Mouse (Mus musculus) small intestine, adult 2 months (tissue): ENCODE results near the gene Olfr1247. TPM values are rescaled to one million over a fixed set of nuclear protein-coding genes. Genes with fewer than 3 reads are reported as not detected.
"Not testable (repeated sequence)": the region's sequence is repeated elsewhere in the genome, so short reads cannot be mapped to it uniquely, and the experiment has no call there.

Source experiments
- H3K27ac ChIP-seq: fragments of 200-500 bp; 2 replicates; pipeline ENCODE4 v1.5.1; 2012; ENCODE audit warnings: low read depth, low read length, control low read depth, inconsistent platforms; ENCODE audit not compliant: insufficient read depth
- H3K27me3 ChIP-seq: fragments of 200-500 bp; 2 replicates; pipeline ENCODE4 v1.6.1; 2012; ENCODE audit warnings: mild to moderate bottlenecking, moderate library complexity, low read length, inconsistent platforms; ENCODE audit not compliant: control insufficient read depth, insufficient read depth
- H3K36me3 ChIP-seq: fragments of 200-500 bp; 2 replicates; pipeline ENCODE4 v1.6.1; 2012; ENCODE audit warnings: mild to moderate bottlenecking, low read length, control low read depth, inconsistent platforms; ENCODE audit not compliant: control insufficient read depth, insufficient read depth
- H3K4me1 ChIP-seq: fragments of 200-500 bp; 2 replicates; pipeline ENCODE4 v1.6.1; 2012; ENCODE audit warnings: low read length, inconsistent platforms, mixed read lengths; ENCODE audit not compliant: control insufficient read depth, insufficient read depth, insufficient read length
- H3K4me3 ChIP-seq: fragments of 200-500 bp; 2 replicates; pipeline ENCODE4 v1.5.1; 2012; ENCODE audit warnings: low read depth, mild to moderate bottlenecking, control low read depth, inconsistent platforms, low read length, moderate library complexity
- CTCF ChIP-seq: fragments of 200-500 bp; IDR thresholded peaks from 2 replicates; pipeline ENCODE4 v1.5.1; 2012; ENCODE audit warnings: low read depth, mild to moderate bottlenecking, control low read depth, inconsistent platforms, low read length, moderate library complexity, mixed read lengths; ENCODE audit not compliant: insufficient replicate concordance, insufficient read length; ENCODE audit errors: extremely low read depth
- POLR2A ChIP-seq: fragments of 200-500 bp; IDR thresholded peaks from 2 replicates; pipeline ENCODE4 v1.6.1; 2012; ENCODE audit warnings: low read depth, mild to moderate bottlenecking, control low read depth, inconsistent platforms, low read length, moderate library complexity
- WGBS: fragments of 180-500 bp; shearing (Covaris S2); methylation state at CpG from one replicate; pipeline ENCODE4 v1.1.7; 2018; 5-methylcytosine and 5-hydroxymethylcytosine counted together
- polyA plus RNA-seq: library from polyadenylated mRNA; depleted of rRNA; stranded (reverse); fragments of >200 nt; gene quantifications from 2 replicates; pipeline ENCODE4 v1.2.3, GENCODE M21; 2012; rRNA removed

Gene Olfr1247
- not detected in 2 replicates for polyA plus RNA-seq

GRCm38 (mm10) chr2:89614030-89614429 lies at the start of gene Olfr1247:
Olfr1247 (minus strand) TSS chr2:89614130.
- Histone ChIP-seq H3K4me3 (no peak within 1 kb of the TSS), H3K36me3 (no peaks in the 10 kb centered on the region), H3K27me3 (no peaks in the 10 kb centered on the region), H3K4me1 (no peaks in the 10 kb centered on the region), H3K27ac (no peak within 1 kb of the TSS)
- no peak for TF ChIP-seq POLR2A
- TF ChIP-seq CTCF: no peak
- WGBS: 87% methylated on average over 2 of the region's 2 CpGs

- no peaks in the 10 kb centered on the region for H3K4me1 ChIP-seq
- H3K27ac ChIP-seq: no peak within 1 kb of the TSS
- no peaks in the 10 kb centered on the region for H3K27me3 ChIP-seq
- no peaks in the 10 kb centered on the region for H3K36me3 ChIP-seq
- no peak for TF ChIP-seq CTCF
- no peak for TF ChIP-seq POLR2A
- H3K4me3 ChIP-seq: no peak within 1 kb of the TSS
Observed at GRCm38 (mm10) chr2:89661367-89661766, 47.4 kb upstream of the Olfr1247 start, which contains the start of gene Olfr1250. Olfr1250 (minus strand) TSS chr2:89661467.

GRCm38 (mm10) chr2:89634883-89635282 lies 21.0 kb upstream of the Olfr1247 start, which contains the start of gene Olfr1249:
Olfr1249 (minus strand) TSS chr2:89634983.
- Histone ChIP-seq H3K4me3 (no peak within 1 kb of the TSS), H3K4me1 (no peaks in the 10 kb centered on the region), H3K27me3 (no peaks in the 10 kb centered on the region), H3K27ac (no peak within 1 kb of the TSS), H3K36me3 (no peaks in the 10 kb centered on the region)
- 87% methylated on average over 2 of the region's 2 CpGs for WGBS
- TF ChIP-seq CTCF: no peak
- no peak for TF ChIP-seq POLR2A

- H3K27ac ChIP-seq, H3K4me1 ChIP-seq, H3K36me3 ChIP-seq, H3K4me3 ChIP-seq, H3K27me3 ChIP-seq: not testable (repeated sequence)
- 89% methylated on average over 1 of the region's 1 CpGs for WGBS
Observed at GRCm38 (mm10) chr2:89618145-89618544, 4.2 kb upstream of the Olfr1247 start, which contains the start of gene Olfr1248. Olfr1248 (minus strand) TSS chr2:89618245.

GRCm38 (mm10) chr2:89593057-89593456 lies 20.9 kb downstream of the Olfr1247 start, which contains the start of gene Olfr1246:
Olfr1246 (minus strand) TSS chr2:89593157.
- Histone ChIP-seq H3K4me3 (no peak within 1 kb of the TSS), H3K4me1 (no peaks in the 10 kb centered on the region), H3K27me3 (no peaks in the 10 kb centered on the region), H3K27ac (no peak within 1 kb of the TSS), H3K36me3 (no peaks in the 10 kb centered on the region)
- WGBS: 63% methylated on average over 2 of the region's 2 CpGs
- TF ChIP-seq CTCF (no peak), POLR2A (no peak)

DNA sequence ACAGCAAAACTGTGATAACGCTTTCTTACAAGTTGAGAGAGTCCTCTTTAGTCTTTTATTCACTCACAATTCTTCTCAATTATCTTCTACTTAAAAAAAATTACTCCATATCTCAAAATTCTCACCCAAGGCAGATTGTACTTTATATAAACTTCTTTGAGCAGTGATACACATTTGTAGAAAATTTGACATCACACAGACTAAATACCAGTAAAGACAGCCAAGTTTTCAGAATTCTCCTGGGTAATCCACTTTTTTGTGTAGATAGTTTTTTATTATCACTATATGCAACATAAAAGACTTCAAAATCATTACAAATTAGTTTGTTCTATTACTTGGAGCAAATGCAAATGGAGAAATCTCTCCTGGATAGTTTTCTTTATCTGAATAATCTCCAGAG lies 35.6 kb downstream of the Olfr1247 start, which contains the start of gene Olfr1245:
Gene Olfr1245, minus strand, starts transcription at position 101 of the 400 bp plus-strand sequence.
- H3K27me3 ChIP-seq: no peaks in the 10 kb centered on the region
- TF ChIP-seq CTCF (no peak), POLR2A (no peak)
- 76% methylated on average over 1 of the region's 1 CpGs for WGBS
- H3K4me3 ChIP-seq: no peak within 1 kb of the TSS
- no peaks in the 10 kb centered on the region for H3K4me1 ChIP-seq
- no peak within 1 kb of the TSS for H3K27ac ChIP-seq
- no peaks in the 10 kb centered on the region for H3K36me3 ChIP-seq

GRCm38 (mm10) chr2:89562706-89563105 lies 51.2 kb downstream of the Olfr1247 start:
- H3K4me3 ChIP-seq, H3K27me3 ChIP-seq, H3K27ac ChIP-seq, H3K4me1 ChIP-seq, H3K36me3 ChIP-seq: not testable (repeated sequence)
- WGBS: 55% methylated on average over 2 of the region's 2 CpGs

Other genes starting within 250 kb of the Olfr1247 start
- gene Olfr1234, start 249.3 kb downstream of the Olfr1247 start, polyA plus RNA-seq: not detected in 2 replicates
- not detected in 2 replicates for gene Olfr1238, start 204.5 kb downstream of the Olfr1247 start, polyA plus RNA-seq
- gene Olfr1239, start 193.7 kb downstream of the Olfr1247 start, polyA plus RNA-seq: not detected in 2 replicates
- not detected in 2 replicates for gene Olfr1240, start 171.1 kb downstream of the Olfr1247 start, polyA plus RNA-seq
- not detected in 2 replicates for gene Olfr1241, start 127.0 kb downstream of the Olfr1247 start, polyA plus RNA-seq
- not detected in 2 replicates for gene Olfr1242, start 115.8 kb downstream of the Olfr1247 start, polyA plus RNA-seq
- gene Olfr1243, start 82.6 kb downstream of the Olfr1247 start, polyA plus RNA-seq: not detected in 2 replicates
- not detected in 2 replicates for gene Olfr1245, start 35.7 kb downstream of the Olfr1247 start, polyA plus RNA-seq
- gene Olfr1246, start 21.0 kb downstream of the Olfr1247 start, polyA plus RNA-seq: not detected in 2 replicates
- gene Olfr1248, start 4.1 kb upstream of the Olfr1247 start, polyA plus RNA-seq: not detected in 2 replicates
- gene Olfr1249, start 20.9 kb upstream of the Olfr1247 start, polyA plus RNA-seq: not detected in 2 replicates
- gene Olfr1250, start 47.3 kb upstream of the Olfr1247 start, polyA plus RNA-seq: not detected in 2 replicates
- gene Olfr1251, start 57.8 kb upstream of the Olfr1247 start, polyA plus RNA-seq: not detected in 2 replicates
- not detected in 2 replicates for gene Olfr1252, start 110.9 kb upstream of the Olfr1247 start, polyA plus RNA-seq
- not detected in 2 replicates for gene Olfr1253, start 143.0 kb upstream of the Olfr1247 start, polyA plus RNA-seq
- not detected in 2 replicates for gene Olfr1254, start 179.5 kb upstream of the Olfr1247 start, polyA plus RNA-seq
- not detected in 2 replicates for gene Olfr1255, start 197.9 kb upstream of the Olfr1247 start, polyA plus RNA-seq
- not detected in 2 replicates for gene Olfr1256, start 227.4 kb upstream of the Olfr1247 start, polyA plus RNA-seq
- gene Olfr48, start 234.1 kb upstream of the Olfr1247 start, polyA plus RNA-seq: not detected in 2 replicates